Mouse (Mus musculus): ENCODE results near the gene Tcf12.

The Tcf12 gene

GRCm38 (mm10) chr9:71806422-71806805, 305.3 kb downstream of the Tcf12 start:
- peak; percentile 20 for DNase-seq (ENCODE audit: extremely low read depth, low read depth)

GRCm38 (mm10) chr9:71805646-71806421, 305.8 kb downstream of the Tcf12 start:
- no peak for DNase-seq (ENCODE audit: extremely low read depth, low read depth)

- no peak for DNase-seq (ENCODE audit: extremely low read depth, low read depth)
These were observed 307.6 kb downstream of the Tcf12 start for GRCm38 (mm10) chr9:71804116-71804515.

GRCm38 (mm10) chr9:71803281-71803680, 308.4 kb downstream of the Tcf12 start:
- DNase-seq (ENCODE audit: extremely low read depth, low read depth), result no peak

GRCm38 (mm10) chr9:71799598-71799997, 312.1 kb downstream of the Tcf12 start:
- no peak for DNase-seq (ENCODE audit: extremely low read depth, low read depth)

GRCm38 (mm10) chr9:71798176-71798575, 313.5 kb downstream of the Tcf12 start:
- no peak for DNase-seq (ENCODE audit: extremely low read depth, low read depth)
